Mouse (Mus musculus) hindbrain, embryonic 15.5 days (tissue): Measurements from ENCODE around the gene Spata45. TPM values are rescaled to one million over a fixed set of nuclear protein-coding genes. Genes with fewer than 3 reads are reported as not detected.
"Not testable (repeated sequence)": the region's sequence is repeated elsewhere in the genome, so short reads cannot be mapped to it uniquely, and the experiment has no call there.

ENCODE experiments used
- ATAC-seq: fragments of 200-750 bp; cut with Nextera tagmentation; 2 replicates; pipeline ENCODE4 v1.8.0; 2017; ENCODE audit warnings: low read depth, moderate number of reproducible peaks, moderate TSS enrichment; ENCODE audit not compliant: low FRiP score
- H3K27ac ChIP-seq: fragments of 300-500 bp; sonication (generic); replicated peaks from 2 replicates; pipeline ENCODE4 v1.5.1; 2015; ENCODE audit warnings: mild to moderate bottlenecking, inconsistent platforms
- H3K27me3 ChIP-seq: fragments of 300-500 bp; sonication (generic); 2 replicates; pipeline ENCODE4 v1.6.1; 2015; ENCODE audit warnings: control low read depth, inconsistent platforms
- H3K36me3 ChIP-seq: fragments of 300-500 bp; sonication (generic); 2 replicates; pipeline ENCODE4 v1.6.1; 2015; ENCODE audit warnings: control low read depth, inconsistent platforms
- H3K4me1 ChIP-seq: fragments of 300-500 bp; sonication (generic); replicated peaks from 2 replicates; pipeline ENCODE4 v1.6.1; 2015; ENCODE audit warnings: control low read depth, inconsistent platforms
- H3K4me2 ChIP-seq: fragments of 300-500 bp; sonication (generic); 2 replicates; pipeline ENCODE4 v1.6.1; 2015; ENCODE audit warnings: moderate library complexity, mild to moderate bottlenecking, inconsistent platforms
- H3K4me3 ChIP-seq: fragments of 300-500 bp; sonication (generic); 2 replicates; pipeline ENCODE4 v1.5.1; 2015; ENCODE audit warnings: mild to moderate bottlenecking, inconsistent platforms
- H3K9ac ChIP-seq: fragments of 300-500 bp; sonication (generic); 2 replicates; pipeline ENCODE4 v1.6.1; 2015; ENCODE audit warnings: inconsistent platforms
- H3K9me3 ChIP-seq: fragments of 300-500 bp; sonication (generic); 2 replicates; pipeline ENCODE4 v1.6.1; 2016; ENCODE audit warnings: control low read depth, inconsistent platforms
- WGBS: fragments of 180-500 bp; shearing (Covaris S2); methylation state at CpG from one replicate; pipeline ENCODE4 v1.1.7; 2015; 5-methylcytosine and 5-hydroxymethylcytosine counted together
- polyA plus RNA-seq: library from polyadenylated mRNA; unstranded; fragments of >200 nt; fragmentation: Nextera tagmentation; extraction: Ambion mirVana; gene quantifications from 2 replicates; pipeline ENCODE4 v1.2.1, GENCODE M21; 2015

Spata45 gene
- polyA plus RNA-seq, 1 experiment from 2014 or later = not detected

DNA sequence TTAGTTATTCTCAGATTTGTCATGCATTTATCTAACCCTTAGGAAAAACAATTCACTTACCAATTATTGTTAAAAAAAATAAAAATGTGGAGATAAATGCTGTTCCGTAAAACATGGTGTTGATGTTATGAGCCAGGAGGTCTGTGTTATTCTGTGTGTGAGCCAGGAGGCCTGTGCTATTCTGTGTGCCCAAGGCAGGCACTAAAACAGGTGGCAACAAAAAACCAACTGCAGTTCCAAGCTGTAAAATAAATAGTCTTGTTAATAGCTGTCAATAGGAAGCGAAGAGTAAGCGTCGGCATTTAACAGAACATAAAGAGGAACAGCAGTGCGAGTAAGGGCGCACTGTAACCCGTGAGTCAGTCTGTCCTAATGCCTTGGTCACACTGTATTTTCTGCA lies 15.4 kb upstream of the Spata45 start:
- no peak overlapping the region for H3K9ac ChIP-seq
- 89% methylated on average over 7 of the region's 7 CpGs for WGBS
- peaks cover 8% of the 10 kb centered on the region; the same call in 1 of the 2 replicates for H3K36me3 ChIP-seq
- no peak for ATAC-seq
- no peaks in the 10 kb centered on the region for H3K9me3 ChIP-seq
- no peak overlapping the region for H3K27ac ChIP-seq
- no peaks in the 10 kb centered on the region for H3K27me3 ChIP-seq
- H3K4me1 ChIP-seq = peaks cover 19% of the 10 kb centered on the region
- H3K4me2 ChIP-seq = no peak overlapping the region
- no peak overlapping the region for H3K4me3 ChIP-seq

DNA sequence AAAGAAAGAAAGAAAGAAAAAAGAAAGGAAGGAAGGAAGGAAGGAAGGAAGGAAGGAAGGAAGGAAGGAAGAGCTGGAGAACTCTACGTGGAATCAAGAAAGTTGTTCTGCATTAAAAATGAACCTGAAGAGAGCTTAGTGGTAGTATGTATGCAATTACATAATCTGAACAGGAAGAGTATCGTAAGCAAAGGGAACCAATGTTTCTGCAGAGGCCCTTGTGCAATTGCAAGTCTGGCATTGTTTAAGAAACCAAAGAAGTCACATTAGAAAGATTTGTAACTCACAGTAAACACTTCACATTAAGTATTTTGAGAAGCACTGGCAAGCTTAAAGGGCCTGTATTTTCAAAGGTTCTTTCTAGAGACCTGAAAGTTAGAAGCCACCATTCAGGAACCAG lies 13.3 kb upstream of the Spata45 start:
- WGBS = 83% methylated on average over 2 of the region's 2 CpGs

DNA sequence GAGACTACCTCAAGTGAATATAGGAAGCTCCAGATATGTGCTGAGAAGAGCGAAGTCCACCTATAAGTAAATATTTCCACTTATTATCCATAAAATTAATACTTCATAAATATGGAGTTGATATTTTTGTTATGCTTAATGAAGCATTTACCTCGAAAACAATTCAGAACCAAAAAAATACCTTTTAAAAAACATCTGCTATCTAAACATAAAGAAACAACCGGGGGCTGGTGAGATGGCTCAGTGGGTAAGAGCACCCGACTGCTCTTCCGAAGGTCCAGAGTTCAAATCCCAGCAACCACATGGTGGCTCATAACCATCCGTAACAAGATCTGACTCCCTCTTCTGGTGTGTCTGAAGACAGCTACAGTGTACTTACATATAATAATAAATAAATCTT lies 12.6 kb upstream of the Spata45 start:
- 93% methylated on average over 6 of the region's 6 CpGs for WGBS

More for the DNA sequence above, 13.3 kb upstream of the Spata45 start:
- Histone ChIP-seq H3K36me3 (peaks cover 8% of the 10 kb centered on the region; the same call in 1 of the 2 replicates), H3K9me3 (no peaks in the 10 kb centered on the region), H3K4me1 (peaks cover 27% of the 10 kb centered on the region), H3K4me3 (no peak overlapping the region), H3K27me3 (no peaks in the 10 kb centered on the region), H3K9ac (no peak overlapping the region), H3K27ac (no peak overlapping the region), H3K4me2 (no peak overlapping the region)
- ATAC-seq = no peak

DNA sequence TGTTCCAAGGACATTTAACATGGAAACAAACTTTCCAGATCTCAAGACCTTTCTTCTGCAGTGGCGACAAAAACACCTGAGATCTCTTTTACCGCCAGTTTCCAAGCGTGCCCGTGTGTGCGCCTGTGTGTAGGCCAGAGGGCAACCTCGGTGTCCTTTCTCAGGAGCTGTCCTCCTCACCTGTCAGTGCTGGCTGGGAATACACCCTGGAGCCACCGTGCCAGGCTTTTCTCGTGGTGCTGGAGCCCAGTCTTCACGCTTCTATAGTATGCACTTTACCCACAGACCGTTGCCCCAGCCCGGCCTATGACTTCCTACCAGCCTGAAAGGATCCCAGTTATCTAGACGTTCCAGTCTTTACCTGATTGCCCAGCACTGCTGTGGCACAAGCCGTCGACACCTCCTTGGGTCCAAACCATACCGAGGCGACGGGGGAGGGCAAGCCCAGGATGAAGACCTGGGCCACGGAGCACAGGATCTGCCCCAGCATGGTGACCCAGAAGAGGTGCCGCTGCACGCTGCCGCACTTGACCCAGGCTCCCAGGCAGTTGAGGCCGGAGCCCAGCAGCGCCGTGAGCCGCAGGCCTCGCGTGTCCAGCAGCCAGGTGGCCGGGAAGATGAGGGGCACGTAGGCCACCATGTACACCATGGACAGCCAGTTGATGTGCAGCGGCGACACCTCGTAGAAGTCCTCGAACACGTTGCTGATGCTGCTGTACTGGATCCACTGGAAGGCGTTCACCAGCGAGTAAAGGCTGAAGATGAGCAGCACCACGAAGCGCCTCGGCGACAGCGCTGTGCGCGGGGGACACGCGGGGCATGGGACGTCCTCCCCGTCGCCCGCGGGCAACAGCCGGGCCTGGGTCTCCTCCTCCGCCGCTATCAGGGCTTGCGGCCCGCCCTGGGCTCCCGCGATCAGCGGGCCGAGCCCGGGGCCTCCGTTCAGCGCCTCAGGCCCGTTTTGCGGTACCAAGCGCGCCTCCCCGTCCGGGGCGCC lies 11.1 kb upstream of the Spata45 start:
- 2% methylated on average over 67 of the region's 69 CpGs for WGBS
- H3K4me2 ChIP-seq = peak overlapping the region; percentile 90
- H3K4me3 ChIP-seq = peak overlapping the region; percentile 68
- peak overlapping the region; percentile 82 for H3K9ac ChIP-seq
- peak overlapping the region; percentile 84 for H3K27ac ChIP-seq
- H3K4me1 ChIP-seq = peaks cover 27% of the 10 kb centered on the region
- H3K27me3 ChIP-seq = peaks cover 2% of the 10 kb centered on the region; the same call in 1 of the 2 replicates
- no peaks in the 10 kb centered on the region for H3K9me3 ChIP-seq
- no peak; the same call in 1 of the 2 replicates for ATAC-seq
- H3K36me3 ChIP-seq = peaks cover 8% of the 10 kb centered on the region; the same call in 1 of the 2 replicates

More for the DNA sequence above, 12.6 kb upstream of the Spata45 start:
- not testable (repeated sequence) for H3K9ac ChIP-seq, H3K27ac ChIP-seq, H3K4me2 ChIP-seq, ATAC-seq, H3K27me3 ChIP-seq, H3K36me3 ChIP-seq, H3K9me3 ChIP-seq, H3K4me3 ChIP-seq
- peaks cover 27% of the 10 kb centered on the region for H3K4me1 ChIP-seq

DNA sequence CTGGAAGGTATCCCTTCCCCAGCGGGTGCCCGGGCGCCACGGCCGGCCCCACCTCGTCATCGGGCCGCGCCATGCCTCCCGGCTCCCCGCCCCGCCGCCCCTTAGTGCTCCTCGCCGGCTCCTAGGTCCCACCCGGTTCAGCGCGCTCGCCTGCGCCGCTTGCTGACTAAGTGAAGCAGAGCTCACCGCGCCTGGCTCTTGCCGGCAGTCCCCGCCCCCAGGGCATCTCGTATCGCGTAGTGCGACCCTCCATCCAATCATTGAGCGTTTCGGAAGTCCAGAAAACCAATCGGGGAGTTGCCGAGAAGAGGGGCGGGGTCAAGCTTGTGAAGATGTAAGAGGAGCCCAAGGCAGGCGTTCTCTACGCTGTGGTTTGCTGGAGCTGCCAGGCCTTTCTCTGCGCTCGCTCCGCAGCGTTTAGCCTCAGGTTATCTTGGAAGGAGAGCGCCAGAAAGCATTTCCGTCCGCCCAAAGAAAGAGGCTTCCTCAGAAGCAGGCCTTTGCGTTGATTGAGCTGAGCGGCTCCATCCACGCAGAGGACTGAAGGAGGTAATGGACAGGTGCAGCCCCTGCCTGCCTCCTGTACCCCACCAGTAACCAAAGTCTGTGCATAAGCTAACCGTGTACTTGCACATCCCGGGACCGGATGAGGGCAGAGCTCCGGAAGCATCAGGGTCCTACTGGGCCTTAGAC lies 10.3 kb upstream of the Spata45 start, which contains the start of gene Flvcr1:
Gene Flvcr1 (minus strand): TSS at position 138 of the 693 bp plus-strand sequence.
- H3K27me3 ChIP-seq = peaks cover 2% of the 10 kb centered on the region; the same call in 1 of the 2 replicates
- under 1% methylated on average over 50 of the region's 50 CpGs for WGBS
- peaks cover 27% of the 10 kb centered on the region for H3K4me1 ChIP-seq
- peak within 1 kb of the TSS; percentile 68 for H3K4me3 ChIP-seq
- peak; percentile 99 for ATAC-seq
- peaks cover 8% of the 10 kb centered on the region; the same call in 1 of the 2 replicates for H3K36me3 ChIP-seq
- H3K9ac ChIP-seq = peak within 1 kb of the TSS; percentile 82
- H3K27ac ChIP-seq = peak within 1 kb of the TSS; percentile 93
- no peaks in the 10 kb centered on the region for H3K9me3 ChIP-seq
- H3K4me2 ChIP-seq = peak within 1 kb of the TSS; percentile 90

DNA sequence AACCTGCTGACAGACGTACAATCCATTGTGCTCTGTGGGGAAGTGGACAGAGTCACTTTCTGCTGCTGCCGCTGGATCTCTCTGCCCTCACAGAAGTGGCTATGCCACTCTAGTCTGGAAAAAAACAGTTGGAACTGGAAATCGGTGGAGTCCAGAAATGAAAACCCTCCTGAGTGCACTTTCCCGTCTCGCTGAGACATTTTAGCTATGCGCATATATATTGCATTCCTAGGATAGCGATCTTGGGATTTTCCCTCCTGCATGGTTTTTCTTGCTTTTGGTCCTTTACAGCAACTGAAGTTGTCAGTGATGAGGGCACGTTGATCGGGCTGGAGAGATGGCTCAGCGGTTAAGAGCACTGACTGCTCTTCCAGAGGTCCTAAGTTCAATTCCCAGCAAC lies 6.3 kb upstream of the Spata45 start:
- ATAC-seq = no peak
- H3K27me3 ChIP-seq = peaks cover 2% of the 10 kb centered on the region; the same call in 1 of the 2 replicates
- WGBS = 57% methylated on average over 10 of the region's 10 CpGs

DNA sequence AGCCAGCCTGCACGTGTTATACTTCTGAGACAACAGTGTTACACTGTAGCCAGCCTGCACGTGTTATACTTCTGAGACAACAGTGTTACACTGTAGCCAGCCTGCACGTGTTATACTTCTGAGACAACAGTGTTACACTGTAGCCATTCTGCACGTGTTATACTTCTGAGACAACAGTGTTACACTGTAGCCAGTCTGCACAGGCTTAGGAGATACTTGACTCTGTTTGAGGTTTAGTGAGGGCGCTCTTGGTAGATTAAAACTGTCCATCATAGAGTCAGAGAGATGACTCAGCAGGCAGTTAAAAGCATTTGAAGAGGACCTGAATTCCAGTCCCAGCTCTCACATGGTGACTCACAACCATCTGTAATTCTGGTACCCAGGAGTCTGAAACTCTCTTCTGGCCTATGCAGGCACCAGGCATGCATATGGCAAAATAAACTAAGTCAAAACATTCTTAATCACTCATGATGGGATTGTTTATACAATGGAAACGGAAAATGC lies 5.5 kb upstream of the Spata45 start:
- not testable (repeated sequence) for H3K9me3 ChIP-seq, H3K27me3 ChIP-seq, ATAC-seq, H3K27ac ChIP-seq, H3K4me1 ChIP-seq, H3K9ac ChIP-seq, H3K36me3 ChIP-seq, H3K4me3 ChIP-seq, H3K4me2 ChIP-seq
- 82% methylated on average over 6 of the region's 6 CpGs for WGBS

More for the DNA sequence above, 6.3 kb upstream of the Spata45 start:
- no peaks in the 10 kb centered on the region for H3K36me3 ChIP-seq
- peaks cover 10% of the 10 kb centered on the region for H3K4me1 ChIP-seq
- no peak overlapping the region for H3K4me3 ChIP-seq
- H3K4me2 ChIP-seq = no peak overlapping the region
- no peak overlapping the region for H3K27ac ChIP-seq
- H3K9ac ChIP-seq = no peak overlapping the region
- no peaks in the 10 kb centered on the region for H3K9me3 ChIP-seq

DNA sequence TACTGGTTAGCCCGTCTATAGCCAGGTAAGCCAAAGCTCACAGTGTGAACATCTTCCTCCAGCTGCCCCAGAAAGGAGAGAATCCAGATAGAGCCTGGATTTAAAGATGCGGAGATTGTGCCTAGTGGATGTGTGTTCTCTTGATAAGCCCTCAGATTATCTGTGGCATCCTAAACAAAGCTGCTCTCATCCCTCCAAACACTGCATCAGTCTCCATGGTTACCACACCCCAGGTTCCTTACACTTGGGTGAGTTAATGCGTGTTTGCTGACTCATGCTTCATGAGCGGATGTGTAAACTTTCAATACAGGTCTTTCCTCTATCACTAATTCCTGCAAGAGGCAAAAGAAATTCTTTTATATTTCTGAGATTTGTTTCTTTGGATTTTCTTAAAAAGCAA lies 790 bp upstream of the Spata45 start:
- WGBS = 28% methylated on average over 4 of the region's 4 CpGs
- no peak overlapping the region for H3K27ac ChIP-seq
- ATAC-seq = no peak
- H3K36me3 ChIP-seq = no peaks in the 10 kb centered on the region
- no peaks in the 10 kb centered on the region for H3K27me3 ChIP-seq
- H3K4me2 ChIP-seq = no peak overlapping the region
- H3K9me3 ChIP-seq = no peaks in the 10 kb centered on the region
- no peaks in the 10 kb centered on the region for H3K4me1 ChIP-seq
- H3K4me3 ChIP-seq = no peak overlapping the region
- H3K9ac ChIP-seq = no peak overlapping the region

DNA sequence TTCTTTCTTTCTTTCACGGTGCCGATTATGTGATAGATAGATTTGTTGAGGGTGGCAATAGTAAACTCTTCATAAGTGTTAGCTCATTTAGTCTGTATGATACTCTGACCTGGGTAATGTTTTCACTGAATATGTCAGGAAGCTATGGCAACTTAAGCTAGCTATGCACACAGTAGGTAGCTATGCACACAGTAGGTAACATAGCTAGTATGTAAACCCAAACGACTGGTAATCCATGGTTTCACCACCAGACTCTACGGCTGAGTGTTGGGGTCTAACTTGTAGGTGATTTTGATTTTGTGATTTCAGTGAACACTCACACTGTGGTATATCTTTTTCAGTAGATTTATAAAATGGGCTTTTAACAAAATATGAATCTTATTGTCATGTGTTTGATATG lies 1.6 kb downstream of the Spata45 start:
- Histone ChIP-seq H3K4me1 (no peaks in the 10 kb centered on the region), H3K9ac (no peak overlapping the region), H3K27me3 (no peaks in the 10 kb centered on the region), H3K4me2 (no peak overlapping the region), H3K9me3 (no peaks in the 10 kb centered on the region), H3K36me3 (no peaks in the 10 kb centered on the region), H3K27ac (no peak overlapping the region), H3K4me3 (no peak overlapping the region)
- no peak for ATAC-seq
- 96% methylated on average over 4 of the region's 4 CpGs for WGBS

DNA sequence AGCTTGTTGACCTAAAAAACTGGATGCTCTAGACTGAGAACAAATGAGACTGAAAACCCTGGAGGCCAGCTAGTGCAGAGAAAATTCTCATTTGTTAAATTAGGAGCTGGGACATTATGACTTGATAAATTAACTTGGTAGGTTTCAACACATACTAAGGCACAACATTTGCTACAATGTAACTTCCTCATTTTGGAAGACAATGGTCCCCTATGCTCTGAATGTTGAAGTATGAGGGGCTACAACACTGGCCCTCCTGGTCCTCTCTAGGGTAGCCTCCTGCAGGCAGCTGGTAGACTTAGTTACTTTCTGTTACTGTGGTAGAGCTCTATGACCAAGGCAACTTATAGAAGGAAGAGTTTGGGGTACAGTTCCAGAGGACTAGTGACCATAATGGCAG lies 4.9 kb downstream of the Spata45 start:
- Histone ChIP-seq H3K9ac (no peak overlapping the region), H3K27ac (no peak overlapping the region), H3K4me1 (no peaks in the 10 kb centered on the region), H3K4me3 (no peak overlapping the region), H3K4me2 (no peak overlapping the region), H3K9me3 (no peaks in the 10 kb centered on the region), H3K27me3 (no peaks in the 10 kb centered on the region), H3K36me3 (no peaks in the 10 kb centered on the region)
- no peak for ATAC-seq

DNA sequence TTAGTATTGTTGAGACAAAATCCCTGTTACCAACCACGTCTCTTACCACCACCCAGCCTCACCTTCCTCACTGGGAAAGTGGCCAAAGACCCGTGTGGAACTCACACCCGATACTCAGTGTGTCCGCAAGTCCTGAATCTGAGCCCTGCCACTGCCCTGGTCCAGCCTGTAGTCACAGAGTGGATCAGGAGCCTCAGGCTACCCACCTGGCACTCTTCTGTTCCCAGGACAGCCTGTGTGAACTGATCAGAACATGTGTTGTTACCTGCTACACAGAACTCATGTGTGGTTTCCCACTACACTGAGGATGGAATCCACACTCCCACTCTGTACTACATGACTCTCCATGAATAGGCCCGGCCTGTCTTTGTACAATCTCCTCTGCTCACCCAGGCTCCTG lies 5.7 kb downstream of the Spata45 start:
- Histone ChIP-seq H3K4me2 (no peak overlapping the region), H3K4me3 (no peak overlapping the region), H3K27ac (no peak overlapping the region), H3K36me3 (no peaks in the 10 kb centered on the region), H3K4me1 (no peaks in the 10 kb centered on the region), H3K9ac (no peak overlapping the region), H3K27me3 (no peaks in the 10 kb centered on the region), H3K9me3 (no peaks in the 10 kb centered on the region)
- 85% methylated on average over 5 of the region's 5 CpGs for WGBS
- no peak for ATAC-seq

DNA sequence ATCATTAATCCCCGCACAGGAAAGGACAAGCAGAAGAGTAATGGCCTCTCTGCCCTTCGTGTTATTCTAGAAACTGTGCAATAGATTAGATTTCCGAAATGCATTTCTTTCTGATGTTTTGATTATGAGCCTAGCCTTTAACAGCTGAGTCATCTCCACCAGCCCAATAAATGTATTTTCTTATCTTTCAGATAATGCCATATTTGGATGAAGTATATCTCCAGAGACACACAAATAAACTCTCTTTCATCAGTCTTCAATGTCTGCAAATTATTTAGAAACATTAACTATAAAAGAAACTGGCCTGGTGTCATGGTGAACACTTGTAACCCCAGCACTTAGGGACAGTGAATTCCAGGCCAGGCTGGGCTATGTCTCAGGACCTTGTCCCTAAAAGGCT lies 6.2 kb downstream of the Spata45 start:
- no peak overlapping the region for H3K4me2 ChIP-seq
- H3K4me3 ChIP-seq = no peak overlapping the region
- H3K9me3 ChIP-seq = no peaks in the 10 kb centered on the region
- H3K36me3 ChIP-seq = no peaks in the 10 kb centered on the region
- no peak overlapping the region for H3K9ac ChIP-seq
- ATAC-seq = no peak
- H3K4me1 ChIP-seq = no peaks in the 10 kb centered on the region
- 83% methylated on average over 3 of the region's 3 CpGs for WGBS
- H3K27ac ChIP-seq = no peak overlapping the region
- H3K27me3 ChIP-seq = no peaks in the 10 kb centered on the region
